Mouse (Mus musculus) liver, embryonic 14.5 days (tissue): Measurements from ENCODE around the gene Ncf2. TPM values are rescaled to one million over a fixed set of nuclear protein-coding genes. Genes with fewer than 3 reads are reported as not detected.

ENCODE experiments used
- ATAC-seq: fragments of 200-750 bp; cut with Nextera tagmentation; 2 replicates; pipeline ENCODE4 v1.8.0; 2017; ENCODE audit warnings: moderate number of reproducible peaks, mild to moderate bottlenecking, moderate library complexity; ENCODE audit not compliant: insufficient read depth
- DNase-seq, 3 experiments: peaks; one replicate each; pipeline ENCODE4 v3.0.0-alpha.2; 2012 to 2013; ENCODE audit warnings: low read depth in 3 of 3, low spot score in 3 of 3
- H3K27ac ChIP-seq: fragments of 300-500 bp; sonication (generic); 2 replicates; pipeline ENCODE4 v1.5.1; 2014; ENCODE audit warnings: moderate library complexity, mild to moderate bottlenecking, control low read depth, inconsistent platforms
- H3K27me3 ChIP-seq: fragments of 300-500 bp; sonication (generic); 2 replicates; pipeline ENCODE4 v1.6.1; 2014; ENCODE audit warnings: mild to moderate bottlenecking, low read length, moderate library complexity; ENCODE audit not compliant: control insufficient read depth, insufficient read depth
- H3K36me3 ChIP-seq: fragments of 300-500 bp; sonication (generic); replicated peaks from 2 replicates; pipeline ENCODE4 v1.6.1; 2014; ENCODE audit warnings: low read depth; ENCODE audit not compliant: control insufficient read depth, insufficient read depth
- H3K4me1 ChIP-seq, 2 experiments: fragments of 200-500 bp in 1 of 2; fragments of 300-500 bp in 1 of 2; sonication (generic) in 1 of 2; replicated peaks; 2 replicates each; pipeline ENCODE4 v1.6.1; 2012 to 2014; ENCODE audit warnings: antibody characterized with exemption in 1 of 2, inconsistent platforms in 1 of 2, low read length in 1 of 2; ENCODE audit not compliant: control insufficient read depth in 2 of 2, insufficient read depth in 2 of 2
- H3K4me2 ChIP-seq: fragments of 300-500 bp; sonication (generic); 2 replicates; pipeline ENCODE4 v1.6.1; 2014; ENCODE audit warnings: low read depth, mild to moderate bottlenecking, control low read depth, moderate library complexity
- H3K4me3 ChIP-seq, 2 experiments: fragments of 200-500 bp in 1 of 2; fragments of 300-500 bp in 1 of 2; sonication (generic) in 1 of 2; 2 replicates each; pipeline ENCODE4 v1.5.1; 2012 to 2014; ENCODE audit warnings: low read depth in 2 of 2, low read length in 2 of 2, mild to moderate bottlenecking in 2 of 2, control low read depth in 1 of 2, inconsistent platforms in 1 of 2, moderate library complexity in 1 of 2; ENCODE audit not compliant: insufficient read depth in 1 of 2
- H3K9ac ChIP-seq: fragments of 300-500 bp; sonication (generic); replicated peaks from 2 replicates; pipeline ENCODE4 v1.6.1; 2014; ENCODE audit warnings: mild to moderate bottlenecking, control low read depth, moderate library complexity
- H3K9me3 ChIP-seq: fragments of 300-500 bp; sonication (generic); 2 replicates; pipeline ENCODE4 v1.6.1; 2016; ENCODE audit warnings: low read length, mixed read lengths; ENCODE audit not compliant: control insufficient read depth
- CTCF ChIP-seq: IDR thresholded peaks from 2 replicates; pipeline ENCODE4 v1.5.1; 2016; ENCODE audit warnings: antibody characterized with exemption, low read depth, control low read depth
- EP300 ChIP-seq: IDR thresholded peaks from 2 replicates; pipeline ENCODE4 v1.6.1; 2016; ENCODE audit warnings: antibody characterized with exemption, low read depth
- WGBS: fragments of 180-500 bp; shearing (Covaris S2); extraction: QIAGEN DNeasy Blood & Tissue Kit; methylation state at CpG from one replicate; pipeline ENCODE4 v1.1.7; 2014; ENCODE audit not compliant: insufficient replicate concordance; 5-methylcytosine and 5-hydroxymethylcytosine counted together
- polyA plus RNA-seq, 2 experiments: library from polyadenylated mRNA; depleted of rRNA in 1 of 2; stranded (reverse) in 1 of 2; unstranded in 1 of 2; fragments of >200 nt; fragmentation: Nextera tagmentation in 1 of 2; extraction: Ambion mirVana in 1 of 2; gene quantifications; 2 replicates each; pipeline versions ENCODE4 v1.2.1 to v1.2.3; 2012 to 2014

Gene Ncf2
- polyA plus RNA-seq, 2 experiments = 7.3 to 7.5 TPM

GRCm38 (mm10) chr1:152790254-152790653 is 9.7 kb upstream of the Ncf2 start:
- TF ChIP-seq EP300 (no peak), CTCF (peak; percentile 72)
- 20% methylated on average over 12 of the region's 12 CpGs for WGBS
- Histone ChIP-seq H3K27ac (no peak overlapping the region), H3K4me2 (peak overlapping the region; percentile 26; the same call in 1 of the 2 replicates), H3K36me3 (no peaks in the 10 kb centered on the region), H3K4me1 (peaks cover 0 to 6% of the 10 kb centered on the region in 2 experiments; a peak in 1 of 4 replicates), H3K9ac (no peak overlapping the region), H3K9me3 (no peaks in the 10 kb centered on the region), H3K4me3 (no peak overlapping the region), H3K27me3 (no peaks in the 10 kb centered on the region)
- ATAC-seq = peak; percentile 47; the same call in 1 of the 2 replicates
- DNase-seq = peak in 1 of 3 experiments; percentile 54

GRCm38 (mm10) chr1:152790821-152791220 is 9.2 kb upstream of the Ncf2 start:
- H3K36me3 ChIP-seq = no peaks in the 10 kb centered on the region
- H3K9me3 ChIP-seq = no peaks in the 10 kb centered on the region
- no peak for TF ChIP-seq EP300
- no peak for TF ChIP-seq CTCF
- H3K4me2 ChIP-seq = peak overlapping the region; percentile 26; the same call in 1 of the 2 replicates
- H3K27me3 ChIP-seq = no peaks in the 10 kb centered on the region
- H3K9ac ChIP-seq = no peak overlapping the region
- no peak overlapping the region for H3K27ac ChIP-seq
- WGBS = 13% methylated on average over 6 of the region's 6 CpGs
- no peak overlapping the region for H3K4me3 ChIP-seq
- no peak for DNase-seq
- peaks cover 0 to 10% of the 10 kb centered on the region in 2 experiments; a peak in 2 of 4 replicates for H3K4me1 ChIP-seq
- ATAC-seq = no peak

- Histone ChIP-seq H3K27ac (no peak overlapping the region), H3K36me3 (no peaks in the 10 kb centered on the region), H3K9me3 (no peaks in the 10 kb centered on the region), H3K27me3 (no peaks in the 10 kb centered on the region), H3K9ac (no peak overlapping the region), H3K4me3 (no peak overlapping the region), H3K4me1 (peaks cover 0 to 14% of the 10 kb centered on the region in 2 experiments; a peak in 2 of 4 replicates), H3K4me2 (no peak overlapping the region)
- ATAC-seq (no peak), DNase-seq (no peak)
- WGBS = 52% methylated on average over 4 of the region's 4 CpGs
- TF ChIP-seq CTCF (no peak), EP300 (no peak)
Observed at GRCm38 (mm10) chr1:152791269-152791668, 8.7 kb upstream of the Ncf2 start.

- Histone ChIP-seq H3K4me3 (no peak overlapping the region), H3K4me1 (peaks cover 0 to 17% of the 10 kb centered on the region in 2 experiments; a peak in 3 of 4 replicates), H3K36me3 (no peaks in the 10 kb centered on the region), H3K9ac (no peak overlapping the region), H3K27me3 (no peaks in the 10 kb centered on the region), H3K4me2 (no peak overlapping the region), H3K27ac (no peak overlapping the region), H3K9me3 (no peaks in the 10 kb centered on the region)
- 70% methylated on average over 12 of the region's 12 CpGs for WGBS
- ATAC-seq (no peak), DNase-seq (no peak)
- no peak for TF ChIP-seq EP300
Observed at GRCm38 (mm10) chr1:152792736-152793494, 7.1 kb upstream of the Ncf2 start.

GRCm38 (mm10) chr1:152793495-152794130 is 6.4 kb upstream of the Ncf2 start:
- H3K4me2 ChIP-seq = no peak overlapping the region
- DNase-seq = no peak
- H3K9me3 ChIP-seq = no peaks in the 10 kb centered on the region
- no peak for ATAC-seq
- H3K36me3 ChIP-seq = no peaks in the 10 kb centered on the region
- TF ChIP-seq CTCF (no peak), EP300 (no peak)
- no peaks in the 10 kb centered on the region for H3K27me3 ChIP-seq
- H3K9ac ChIP-seq = no peak overlapping the region
- H3K4me1 ChIP-seq = peaks cover 0 to 20% of the 10 kb centered on the region in 2 experiments; a peak in 3 of 4 replicates
- no peak overlapping the region for H3K27ac ChIP-seq
- 59% methylated on average over 6 of the region's 6 CpGs for WGBS
- H3K4me3 ChIP-seq = no peak overlapping the region
